Mouse (Mus musculus) kidney, postnatal 10 days (tissue): ENCODE data around the gene Cobl.

ENCODE experiments used
- DNase-seq: peaks from one replicate; pipeline ENCODE4 v3.0.0; 2021; ENCODE audit warnings: mixed read lengths

Cobl gene

DNA sequence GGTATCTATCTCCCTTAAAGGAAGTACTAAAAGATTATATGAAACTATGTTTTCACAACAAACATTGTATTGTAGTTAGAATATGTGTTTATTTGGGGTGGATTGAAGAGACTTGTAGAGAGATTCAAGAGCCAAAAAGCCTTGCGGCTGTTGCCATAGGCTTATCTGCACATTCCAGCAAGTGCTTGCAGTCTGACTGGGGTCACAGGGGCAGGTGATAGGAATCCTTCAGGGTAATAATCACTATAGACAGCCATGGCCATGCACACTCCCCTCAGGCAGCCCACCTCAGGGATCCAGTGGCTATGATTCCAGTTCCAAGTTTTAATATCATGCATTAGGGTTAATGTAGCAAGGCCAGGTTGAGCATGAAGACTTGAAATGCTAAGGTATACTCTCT, 249.2 kb downstream of the Cobl start:
- DNase-seq, result no peak

DNA sequence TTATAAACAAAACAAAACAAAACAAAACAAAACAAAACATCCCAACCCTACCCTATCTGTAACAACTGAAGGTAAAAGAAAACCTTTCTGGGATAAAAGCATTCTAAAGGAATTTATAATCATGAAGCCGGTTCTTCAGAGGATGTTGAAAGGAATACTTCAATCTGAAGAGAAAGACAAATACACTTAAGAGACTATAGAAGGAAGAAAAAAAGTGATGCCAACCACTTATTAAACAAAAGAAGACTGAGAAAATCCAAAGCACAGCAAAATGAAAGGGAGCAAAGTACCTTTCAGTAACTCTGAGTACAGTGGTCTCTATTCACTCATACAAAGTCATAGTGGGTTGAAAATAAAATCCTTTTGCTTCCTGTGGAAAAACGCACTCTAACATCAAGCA, 256.2 kb downstream of the Cobl start:
- DNase-seq, result no peak

DNA sequence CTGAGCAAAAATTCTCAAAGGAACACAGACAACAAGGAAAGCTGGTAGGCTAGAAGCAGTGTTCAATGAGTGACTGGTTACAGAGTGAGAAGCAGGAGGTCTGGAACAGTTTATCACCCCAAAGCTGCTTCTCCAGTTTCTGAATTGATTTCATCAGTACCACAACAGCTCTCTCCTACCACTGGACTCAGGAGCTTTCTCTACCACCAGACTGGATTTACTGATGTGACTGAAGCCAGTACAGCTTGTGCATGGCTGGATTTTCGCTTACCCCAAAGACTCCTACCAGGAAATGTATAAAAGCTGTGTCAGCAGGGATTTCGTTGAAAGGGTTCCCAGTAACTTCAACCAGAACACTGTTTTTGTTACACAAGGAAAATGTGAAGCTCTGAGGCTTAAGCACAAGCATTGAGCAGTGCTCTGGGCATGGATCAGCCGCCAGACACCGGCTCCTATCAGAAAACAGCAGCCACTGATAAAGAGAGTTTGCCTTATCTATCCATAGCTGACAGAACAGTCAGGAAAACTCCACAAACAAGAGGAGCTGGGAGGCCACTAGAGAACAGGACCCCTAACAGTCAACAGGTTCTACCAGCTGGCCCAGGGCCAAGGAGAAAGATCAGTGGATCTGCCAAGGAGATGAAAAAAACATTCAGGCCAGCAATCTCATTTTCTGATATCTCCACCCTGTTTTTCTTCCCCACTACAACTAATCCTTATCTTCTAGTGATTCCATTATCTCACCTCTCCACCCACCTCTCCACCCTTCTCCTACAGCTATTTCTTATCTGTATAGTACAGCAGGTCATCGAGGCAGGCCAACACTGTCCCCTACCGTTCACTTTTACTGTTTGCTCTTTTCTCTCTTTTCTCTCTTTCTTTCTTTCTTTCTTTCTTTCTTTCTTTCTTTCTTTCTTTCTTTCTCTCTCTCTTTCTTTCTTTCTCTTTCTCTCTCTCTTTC, 259.3 kb downstream of the Cobl start:
- peak; percentile 6 for DNase-seq

DNA sequence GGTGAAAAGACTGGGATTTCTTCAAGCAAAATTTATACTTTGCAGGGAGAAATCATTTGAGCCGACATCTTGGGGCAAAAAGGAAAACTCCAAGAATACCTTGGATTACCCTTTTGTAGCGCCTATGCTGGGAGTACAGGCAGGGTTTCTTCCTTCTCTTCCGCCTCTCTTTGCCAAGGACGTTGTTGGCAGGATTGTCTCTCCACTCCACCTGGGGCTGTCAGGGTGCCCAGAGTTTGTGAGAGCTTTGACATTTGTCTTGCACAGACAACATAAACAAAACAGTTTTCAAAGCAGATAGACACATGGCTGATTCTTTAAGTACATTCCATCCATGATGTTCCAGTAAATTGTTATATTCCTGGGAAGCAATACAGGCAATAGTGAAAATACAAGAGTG, 265.3 kb downstream of the Cobl start:
- DNase-seq, result no peak

DNA sequence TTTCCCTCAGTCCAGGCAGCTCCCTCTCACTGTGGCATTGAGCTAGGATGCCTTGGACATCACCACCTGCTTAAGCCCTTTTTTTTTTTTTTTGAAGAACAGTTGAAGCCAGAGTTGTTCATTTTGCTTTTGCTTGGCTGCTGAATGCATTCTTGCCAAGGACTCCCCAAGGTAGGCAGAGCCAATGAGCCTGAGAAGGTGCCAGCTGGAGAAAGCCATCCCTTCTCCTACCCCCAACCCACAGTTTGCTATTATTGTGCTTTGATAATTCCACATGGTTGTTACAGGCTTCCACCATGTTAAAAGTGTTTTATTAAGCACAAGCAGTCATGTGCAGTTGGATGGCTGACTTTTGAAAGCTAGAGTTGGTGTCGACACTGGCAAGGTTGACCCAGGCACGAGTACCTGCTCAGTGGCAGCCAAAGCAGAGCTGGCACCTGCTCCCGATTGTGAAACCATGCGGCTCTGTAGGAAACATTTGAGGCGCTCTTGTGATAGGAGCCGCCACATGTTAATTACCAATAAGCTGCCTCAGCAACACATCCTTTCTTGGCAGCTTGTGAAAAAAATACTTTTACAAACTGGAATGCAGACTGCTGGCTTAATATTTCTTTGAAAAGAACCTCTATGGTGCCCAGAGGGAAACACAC, 265.9 kb downstream of the Cobl start:
- DNase-seq, result peak; percentile 7

DNA sequence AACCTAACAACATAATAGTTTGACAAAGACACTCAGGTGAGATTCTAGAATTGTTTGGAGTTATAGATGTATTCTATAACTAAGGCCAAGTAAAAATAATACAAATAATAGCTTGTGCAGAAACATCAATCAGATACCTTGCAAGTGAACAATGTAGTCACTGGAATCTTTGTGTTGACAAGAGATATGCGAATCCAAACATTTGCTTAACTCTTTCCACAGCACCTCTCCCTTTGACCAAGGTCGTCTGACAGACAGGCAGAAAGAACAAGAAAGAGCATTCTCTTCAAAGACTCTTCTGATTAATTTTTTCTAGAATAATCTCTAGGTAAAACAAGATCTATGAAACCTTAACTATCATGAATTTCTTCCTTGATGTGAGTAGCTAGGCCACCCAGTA, 266.7 kb downstream of the Cobl start:
- DNase-seq, result no peak

DNA sequence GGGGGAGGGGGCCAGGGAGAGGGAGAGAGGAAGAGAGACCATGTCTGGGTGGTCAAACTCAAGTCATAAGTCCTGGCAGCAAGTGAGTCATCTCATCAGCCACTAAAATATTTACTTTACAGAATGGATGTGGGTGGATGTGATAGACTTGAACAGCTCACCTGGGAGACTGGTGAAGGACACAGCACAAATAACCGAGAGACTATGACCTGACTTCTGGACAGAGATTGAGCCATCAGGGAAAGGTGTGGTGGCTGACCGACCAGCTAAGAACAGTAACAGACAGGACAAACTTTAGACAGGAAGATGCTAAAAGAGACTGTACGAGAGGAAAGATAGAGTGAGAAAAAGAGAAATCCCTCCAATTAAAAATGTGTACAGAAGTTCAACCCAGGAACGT, 267.2 kb downstream of the Cobl start:
- DNase-seq, result no peak

DNA sequence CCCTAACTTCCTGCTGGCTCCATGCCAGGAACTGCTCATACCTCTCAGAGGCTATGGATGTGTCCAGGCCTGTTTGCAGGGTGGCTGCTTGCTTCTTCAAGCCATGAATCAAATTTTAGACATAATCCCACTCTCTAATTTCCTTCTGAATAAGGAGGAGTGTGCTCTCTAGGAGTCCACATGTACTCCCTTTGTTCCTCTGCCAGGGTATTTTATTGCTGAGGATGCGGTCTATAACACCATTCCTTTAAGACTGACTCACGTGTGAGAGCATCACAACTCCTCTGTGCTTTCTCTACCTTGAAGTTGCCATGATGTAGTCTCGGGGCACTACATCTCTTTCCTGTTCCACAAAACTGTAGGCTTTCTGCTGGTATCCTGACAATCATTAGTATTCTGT, 269.4 kb downstream of the Cobl start:
- DNase-seq, result peak; percentile 16

DNA sequence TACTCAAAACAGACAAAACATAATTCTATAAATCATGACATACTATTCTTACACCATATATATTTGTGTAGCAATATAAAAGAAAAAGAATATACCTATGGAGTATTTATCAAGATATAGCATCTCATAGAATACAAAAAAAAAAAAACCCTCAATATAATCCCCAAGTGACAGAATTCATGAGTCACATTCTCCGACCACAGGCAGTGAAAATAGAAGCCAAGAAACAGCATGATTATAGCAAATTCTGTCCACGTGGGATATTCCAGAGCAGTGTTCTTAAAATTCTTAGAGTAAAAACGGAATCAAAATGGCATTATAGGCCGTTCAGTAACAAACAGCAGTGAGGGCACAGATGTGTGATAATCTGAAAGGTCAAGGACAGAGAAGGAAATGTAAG, 271.4 kb downstream of the Cobl start:
- no peak for DNase-seq

DNA sequence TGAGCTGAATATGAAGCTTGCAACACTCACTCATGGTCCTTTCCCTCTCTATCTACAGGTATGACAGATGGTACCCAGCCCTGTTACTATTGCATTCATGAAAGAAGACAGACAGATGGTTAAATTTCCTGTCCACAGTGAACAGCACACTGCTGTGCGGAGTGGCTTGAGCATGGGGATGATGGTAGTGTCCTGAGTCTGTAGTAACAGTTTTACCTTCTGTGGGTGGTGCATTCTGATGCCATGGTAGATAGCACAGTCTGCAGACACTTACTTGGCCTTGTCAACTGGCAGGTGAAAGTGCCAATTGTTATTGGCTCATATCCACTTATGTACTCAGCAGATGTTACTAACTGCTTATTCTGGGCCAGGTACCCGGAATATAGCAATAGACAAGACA, 273.4 kb downstream of the Cobl start:
- no peak for DNase-seq

DNA sequence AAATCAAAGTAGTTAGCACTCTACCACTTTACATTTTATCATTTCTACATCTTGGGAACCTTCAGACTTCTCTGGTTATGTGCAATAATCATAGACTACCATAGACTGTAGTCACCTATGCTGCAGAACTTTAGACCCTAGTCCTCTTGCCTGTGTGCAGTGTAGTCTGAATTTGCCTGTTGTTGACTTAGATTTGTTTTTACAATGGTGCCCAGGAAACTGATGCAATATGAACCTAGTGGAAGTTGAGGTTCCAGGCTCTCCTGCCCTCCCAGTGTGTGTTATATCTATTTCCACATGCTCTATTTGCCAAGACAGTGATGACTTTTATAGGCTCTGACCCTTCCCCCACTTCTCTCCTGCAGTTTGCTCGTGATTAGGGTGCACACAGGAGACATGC, 274.3 kb downstream of the Cobl start:
- DNase-seq, result no peak
